ENCODE assay signal across 16 mouse cellular contexts in genomic region chr9:30772456-30772855, GRCm38 (mm10).
"Had no signal": no experiment of that assay in that cellular context is flagged by ENCODE, and none has a peak within 500 bp of the region (broad histone marks: within the 10 kb centered on the region; RNA-seq: fewer than 3 reads in every experiment).

No protein-coding gene starts in this region.

- ATAC-seq: lung, postnatal 0 days; midbrain, embryonic 13.5 days; midbrain, embryonic 15.5 days had no signal

- H3K9me3 ChIP-seq: lung, embryonic 15.5 days; midbrain, embryonic 13.5 days; midbrain, embryonic 15.5 days; neural tube, embryonic 12.5 days; stomach, embryonic 15.5 days had no signal

- H3K4me3 ChIP-seq: lung, embryonic 15.5 days; megakaryocyte, embryonic 14.5 days; midbrain, embryonic 13.5 days; midbrain, embryonic 15.5 days; neural tube, embryonic 12.5 days; stomach, embryonic 15.5 days had no signal

- H3K4me1 ChIP-seq: lung, embryonic 15.5 days; megakaryocyte, embryonic 14.5 days; midbrain, embryonic 13.5 days; midbrain, embryonic 15.5 days; neural tube, embryonic 12.5 days had no signal

- H3K36me3 ChIP-seq: lung, embryonic 15.5 days; midbrain, embryonic 13.5 days; midbrain, embryonic 15.5 days; neural tube, embryonic 12.5 days; stomach, embryonic 15.5 days had no signal

- H3K27ac ChIP-seq: lung, embryonic 15.5 days; macrophage; midbrain, embryonic 13.5 days; midbrain, embryonic 15.5 days; neural tube, embryonic 12.5 days; stomach, embryonic 15.5 days; stomach, postnatal 0 days had no signal

- DNase-seq: lung, postnatal 14 days; lung, postnatal 36 days; right cerebral cortex, postnatal 14 days; thymus, adult 2 months; thymus, postnatal 25 days; thymus, postnatal 4 days had no signal

- H3K4me2 ChIP-seq: lung, embryonic 15.5 days; midbrain, embryonic 11.5 days; midbrain, embryonic 13.5 days; midbrain, embryonic 15.5 days; neural tube, embryonic 12.5 days; stomach, embryonic 15.5 days had no signal

- H3K9ac ChIP-seq: lung, embryonic 15.5 days; midbrain, embryonic 13.5 days; midbrain, embryonic 15.5 days; neural tube, embryonic 12.5 days; stomach, embryonic 15.5 days had no signal

- H3K27me3 ChIP-seq: lung, embryonic 15.5 days; megakaryocyte, embryonic 14.5 days; midbrain, embryonic 13.5 days; midbrain, embryonic 15.5 days; neural tube, embryonic 12.5 days; stomach, embryonic 15.5 days had no signal
